Mouse (Mus musculus) kidney, embryonic 14.5 days (tissue): Measurements from ENCODE around the gene Gtf3a. TPM values are rescaled to one million over a fixed set of nuclear protein-coding genes. Genes with fewer than 3 reads are reported as not detected.

Source experiments
- ATAC-seq: fragments of 200-750 bp; cut with Nextera tagmentation; 2 replicates; pipeline ENCODE4 v1.8.0; 2017; ENCODE audit warnings: moderate number of reproducible peaks, mild to moderate bottlenecking, moderate TSS enrichment, moderate library complexity; ENCODE audit not compliant: low FRiP score, low TSS enrichment
- H3K27ac ChIP-seq: fragments of 300-500 bp; sonication (generic); 2 replicates; pipeline ENCODE4 v1.5.1; 2014; ENCODE audit warnings: low read depth, mild to moderate bottlenecking, low read length, moderate library complexity, mixed read lengths
- H3K27me3 ChIP-seq: fragments of 300-500 bp; sonication (generic); 2 replicates; pipeline ENCODE4 v1.6.1; 2014; ENCODE audit warnings: mild to moderate bottlenecking, low read length; ENCODE audit not compliant: control insufficient read depth, insufficient read depth
- H3K36me3 ChIP-seq: fragments of 300-500 bp; sonication (generic); 2 replicates; pipeline ENCODE4 v1.6.1; 2014; ENCODE audit warnings: low read length, mixed read lengths; ENCODE audit not compliant: control insufficient read depth, insufficient read depth
- H3K4me1 ChIP-seq: fragments of 300-500 bp; sonication (generic); 2 replicates; pipeline ENCODE4 v1.6.1; 2014; ENCODE audit warnings: low read length, mixed read lengths; ENCODE audit not compliant: control insufficient read depth, insufficient read depth
- H3K4me2 ChIP-seq: fragments of 300-500 bp; sonication (generic); replicated peaks from 2 replicates; pipeline ENCODE4 v1.6.1; 2014; ENCODE audit warnings: low read depth, mild to moderate bottlenecking, low read length
- H3K4me3 ChIP-seq: fragments of 300-500 bp; sonication (generic); 2 replicates; pipeline ENCODE4 v1.5.1; 2014; ENCODE audit warnings: mild to moderate bottlenecking, low read length
- H3K9ac ChIP-seq: fragments of 300-500 bp; sonication (generic); 2 replicates; pipeline ENCODE4 v1.6.1; 2014; ENCODE audit warnings: low read depth, mild to moderate bottlenecking, low read length, moderate library complexity
- H3K9me3 ChIP-seq: fragments of 300-500 bp; sonication (generic); 2 replicates; pipeline ENCODE4 v1.6.1; 2016; ENCODE audit warnings: low read length; ENCODE audit not compliant: control insufficient read depth
- WGBS: fragments of 180-500 bp; shearing (Covaris S2); extraction: QIAGEN DNeasy Blood & Tissue Kit; methylation state at CpG from one replicate; pipeline ENCODE4 v1.1.7; 2014; 5-methylcytosine and 5-hydroxymethylcytosine counted together
- polyA plus RNA-seq: library from polyadenylated mRNA; unstranded; fragments of >200 nt; fragmentation: Nextera tagmentation; extraction: Ambion mirVana; gene quantifications from 2 replicates; pipeline ENCODE4 v1.2.1, GENCODE M21; 2014

Gene Gtf3a
- 137 and 140 TPM in 2 replicates for polyA plus RNA-seq

- H3K27me3 ChIP-seq: no peaks in the 10 kb centered on the region
- H3K27ac ChIP-seq: peak within 1 kb of the TSS; percentile 74
- peak; percentile 96 for ATAC-seq
- WGBS: 1% methylated on average over 61 of the region's 62 CpGs
- peak within 1 kb of the TSS; percentile 81 for H3K4me3 ChIP-seq
- peaks cover 10% of the 10 kb centered on the region for H3K4me1 ChIP-seq
- peaks cover 4% of the 10 kb centered on the region; the same call in 1 of the 2 replicates for H3K9me3 ChIP-seq
- peaks cover 33% of the 10 kb centered on the region for H3K36me3 ChIP-seq
- peak within 1 kb of the TSS; percentile 77 for H3K9ac ChIP-seq
- peak within 1 kb of the TSS; percentile 88 for H3K4me2 ChIP-seq
Observed at GRCm38 (mm10) chr5:146948508-146949088, at the start of gene Gtf3a. Gtf3a (plus strand) TSS chr5:146948657.

GRCm38 (mm10) chr5:146900331-146900730, 48.1 kb upstream of the Gtf3a start:
- WGBS: 64% methylated on average over 6 of the region's 7 CpGs
- Histone ChIP-seq H3K4me1 (no peaks in the 10 kb centered on the region), H3K27me3 (no peaks in the 10 kb centered on the region), H3K27ac (no peak overlapping the region), H3K36me3 (no peaks in the 10 kb centered on the region), H3K4me2 (no peak overlapping the region), H3K9me3 (no peaks in the 10 kb centered on the region), H3K4me3 (no peak overlapping the region), H3K9ac (no peak overlapping the region)
- no peak for ATAC-seq

GRCm38 (mm10) chr5:146901501-146901900, 47.0 kb upstream of the Gtf3a start:
- Histone ChIP-seq H3K9ac (no peak overlapping the region), H3K27ac (no peak overlapping the region), H3K36me3 (no peaks in the 10 kb centered on the region), H3K4me3 (no peak overlapping the region), H3K4me2 (no peak overlapping the region), H3K9me3 (no peaks in the 10 kb centered on the region), H3K4me1 (0 out of 2 replicates have a peak, but pooled peaks cover 3% of the 10 kb centered on the region), H3K27me3 (no peaks in the 10 kb centered on the region)
- WGBS: 85% methylated on average over 2 of the region's 2 CpGs
- ATAC-seq: no peak

- 0 out of 2 replicates have a peak, but pooled peaks cover 10% of the 10 kb centered on the region for H3K4me1 ChIP-seq
- no peaks in the 10 kb centered on the region for H3K36me3 ChIP-seq
- H3K27me3 ChIP-seq: no peaks in the 10 kb centered on the region
- ATAC-seq: peak; percentile 72; the same call in 1 of the 2 replicates
- H3K9me3 ChIP-seq: no peaks in the 10 kb centered on the region
- no peak overlapping the region for H3K9ac ChIP-seq
- 28% methylated on average over 8 of the region's 8 CpGs for WGBS
- H3K4me2 ChIP-seq: no peak overlapping the region
- no peak overlapping the region for H3K27ac ChIP-seq
- H3K4me3 ChIP-seq: no peak overlapping the region
Observed at GRCm38 (mm10) chr5:146904404-146904803, 44.1 kb upstream of the Gtf3a start.

- H3K9ac ChIP-seq: no peak overlapping the region
Observed at GRCm38 (mm10) chr5:146905486-146906172, 42.8 kb upstream of the Gtf3a start.

GRCm38 (mm10) chr5:146907533-146907932, 40.9 kb upstream of the Gtf3a start:
- H3K27me3 ChIP-seq: no peaks in the 10 kb centered on the region
- 14% methylated on average over 5 of the region's 5 CpGs for WGBS
- H3K36me3 ChIP-seq: no peaks in the 10 kb centered on the region
- no peak overlapping the region for H3K4me3 ChIP-seq
- no peak overlapping the region for H3K4me2 ChIP-seq
- H3K9ac ChIP-seq: no peak overlapping the region
- H3K27ac ChIP-seq: no peak overlapping the region
- peaks cover 15% of the 10 kb centered on the region; the same call in 1 of the 2 replicates for H3K4me1 ChIP-seq
- no peaks in the 10 kb centered on the region for H3K9me3 ChIP-seq
- peak; percentile 24 for ATAC-seq

More at GRCm38 (mm10) chr5:146905486-146906172, 42.8 kb upstream of the Gtf3a start:
- Histone ChIP-seq H3K27ac (no peak overlapping the region), H3K4me3 (no peak overlapping the region), H3K9me3 (no peaks in the 10 kb centered on the region), H3K27me3 (no peaks in the 10 kb centered on the region), H3K4me2 (peak overlapping the region; percentile 24; the same call in 1 of the 2 replicates), H3K4me1 (0 out of 2 replicates have a peak, but pooled peaks cover 10% of the 10 kb centered on the region), H3K36me3 (no peaks in the 10 kb centered on the region)
- ATAC-seq: peak; percentile 40; the same call in 1 of the 2 replicates
- WGBS: 24% methylated on average over 14 of the region's 14 CpGs

- Histone ChIP-seq H3K27me3 (no peaks in the 10 kb centered on the region), H3K9me3 (no peaks in the 10 kb centered on the region), H3K27ac (no peak overlapping the region), H3K4me1 (peaks cover 16% of the 10 kb centered on the region; the same call in 1 of the 2 replicates), H3K9ac (no peak overlapping the region), H3K4me3 (no peak overlapping the region), H3K36me3 (no peaks in the 10 kb centered on the region), H3K4me2 (no peak overlapping the region)
- ATAC-seq: no peak
- WGBS: 54% methylated on average over 11 of the region's 11 CpGs
Observed at GRCm38 (mm10) chr5:146908629-146909028, 39.8 kb upstream of the Gtf3a start.

- H3K4me1 ChIP-seq: peaks cover 13% of the 10 kb centered on the region; the same call in 1 of the 2 replicates
- H3K4me3 ChIP-seq: no peak overlapping the region
- no peaks in the 10 kb centered on the region for H3K36me3 ChIP-seq
- ATAC-seq: peak; percentile 66; the same call in 1 of the 2 replicates
- H3K9ac ChIP-seq: no peak overlapping the region
- 4% methylated on average over 9 of the region's 9 CpGs for WGBS
- no peaks in the 10 kb centered on the region for H3K27me3 ChIP-seq
- H3K27ac ChIP-seq: no peak overlapping the region; the same call in 1 of the 2 replicates
- H3K4me2 ChIP-seq: no peak overlapping the region
- no peaks in the 10 kb centered on the region for H3K9me3 ChIP-seq
Observed at GRCm38 (mm10) chr5:146912206-146912605, 36.3 kb upstream of the Gtf3a start.

GRCm38 (mm10) chr5:146913355-146913754, 35.1 kb upstream of the Gtf3a start:
- Histone ChIP-seq H3K4me1 (peaks cover 6% of the 10 kb centered on the region; the same call in 1 of the 2 replicates), H3K9me3 (no peaks in the 10 kb centered on the region), H3K27me3 (no peaks in the 10 kb centered on the region), H3K27ac (no peak overlapping the region), H3K36me3 (no peaks in the 10 kb centered on the region), H3K4me2 (no peak overlapping the region), H3K9ac (no peak overlapping the region), H3K4me3 (no peak overlapping the region)
- 66% methylated on average over 7 of the region's 7 CpGs for WGBS
- ATAC-seq: no peak
